Mouse (Mus musculus) forebrain, embryonic 10.5 days (tissue): ENCODE measurements at regions not wholly inside any gene's neighbourhood (a gene's known extent, or its start where the extent isn't known, plus 50 kb on each side); places are given as distances from the start of the nearest gene placed in this dataset.
A peak's percentile ranks its signal among the peaks of the same experiment; 100 is the strongest.

Experiments
- DNase-seq: peaks from one replicate; pipeline ENCODE4 v3.0.0-alpha.2; 2017; ENCODE audit warnings: low spot score; ENCODE audit errors: extremely low spot score
- H3K27ac ChIP-seq: fragments of 300-500 bp; sonication (generic); 2 replicates; pipeline ENCODE4 v1.5.1; 2016; ENCODE audit warnings: mild to moderate bottlenecking
- H3K27me3 ChIP-seq: fragments of 300-500 bp; sonication (generic); 2 replicates; pipeline ENCODE4 v1.6.1; 2016; ENCODE audit warnings: mild to moderate bottlenecking; ENCODE audit not compliant: poor library complexity, severe bottlenecking
- H3K36me3 ChIP-seq: fragments of 300-500 bp; sonication (generic); replicated peaks from 2 replicates; pipeline ENCODE4 v1.6.1; 2016; ENCODE audit warnings: mild to moderate bottlenecking, moderate library complexity
- H3K4me1 ChIP-seq: fragments of 300-500 bp; sonication (generic); 2 replicates; pipeline ENCODE4 v1.6.1; 2016
- H3K4me3 ChIP-seq: fragments of 300-500 bp; sonication (generic); 2 replicates; pipeline ENCODE4 v1.5.1; 2016; ENCODE audit warnings: mild to moderate bottlenecking, moderate library complexity
- H3K9me3 ChIP-seq: fragments of 300-500 bp; sonication (generic); 2 replicates; pipeline ENCODE4 v1.6.1; 2016; ENCODE audit warnings: mild to moderate bottlenecking, moderate library complexity
- WGBS: fragments of 180-500 bp; shearing (Covaris S2); methylation state at CpG from one replicate; pipeline ENCODE4 v1.1.7; 2016; 5-methylcytosine and 5-hydroxymethylcytosine counted together

- Histone ChIP-seq H3K27ac (no peak overlapping the region), H3K4me1 (peaks cover 19% of the 10 kb centered on the region)
Observed at GRCm38 (mm10) chr11:64752816-64753215, 226.0 kb upstream of the Elac2 start.

GRCm38 (mm10) chr11:64754076-64754475 lies 224.8 kb upstream of the Elac2 start:
- no peak overlapping the region for H3K4me3 ChIP-seq
- 84% methylated on average over 5 of the region's 5 CpGs for WGBS
- H3K9me3 ChIP-seq = no peaks in the 10 kb centered on the region
- peaks cover 19% of the 10 kb centered on the region for H3K4me1 ChIP-seq
- no peak for DNase-seq
- no peaks in the 10 kb centered on the region for H3K27me3 ChIP-seq
- H3K36me3 ChIP-seq = no peaks in the 10 kb centered on the region
- H3K27ac ChIP-seq = no peak overlapping the region

More at GRCm38 (mm10) chr11:64752816-64753215, 226.0 kb upstream of the Elac2 start:
- 67% methylated on average over 7 of the region's 7 CpGs for WGBS
- H3K4me3 ChIP-seq = no peak overlapping the region
- H3K27me3 ChIP-seq = no peaks in the 10 kb centered on the region
- H3K9me3 ChIP-seq = no peaks in the 10 kb centered on the region
- no peak for DNase-seq
- H3K36me3 ChIP-seq = no peaks in the 10 kb centered on the region

- Histone ChIP-seq H3K9me3 (no peaks in the 10 kb centered on the region), H3K4me3 (no peak overlapping the region), H3K36me3 (no peaks in the 10 kb centered on the region), H3K27ac (no peak overlapping the region), H3K4me1 (peaks cover 19% of the 10 kb centered on the region), H3K27me3 (no peaks in the 10 kb centered on the region)
- DNase-seq = no peak
- WGBS = 97% methylated on average over 1 of the region's 1 CpGs
Observed at GRCm38 (mm10) chr11:64755563-64755962, 223.3 kb upstream of the Elac2 start.

GRCm38 (mm10) chr11:64760626-64761025 lies 218.2 kb upstream of the Elac2 start:
- H3K27ac ChIP-seq = no peak overlapping the region
- no peak for DNase-seq
- WGBS = 90% methylated on average over 3 of the region's 3 CpGs

GRCm38 (mm10) chr11:64762755-64763154 lies 216.1 kb upstream of the Elac2 start:
- Histone ChIP-seq H3K4me1 (peaks cover 9% of the 10 kb centered on the region), H3K4me3 (no peak overlapping the region), H3K27me3 (no peaks in the 10 kb centered on the region), H3K36me3 (no peaks in the 10 kb centered on the region), H3K27ac (no peak overlapping the region), H3K9me3 (no peaks in the 10 kb centered on the region)
- no peak for DNase-seq
- 89% methylated on average over 3 of the region's 3 CpGs for WGBS

More at GRCm38 (mm10) chr11:64760626-64761025, 218.2 kb upstream of the Elac2 start:
- Histone ChIP-seq H3K9me3 (no peaks in the 10 kb centered on the region), H3K4me3 (no peak overlapping the region), H3K27me3 (no peaks in the 10 kb centered on the region), H3K4me1 (peaks cover 9% of the 10 kb centered on the region), H3K36me3 (no peaks in the 10 kb centered on the region)

- no peak overlapping the region for H3K27ac ChIP-seq
- H3K9me3 ChIP-seq = no peaks in the 10 kb centered on the region
- H3K4me1 ChIP-seq = peaks cover 9% of the 10 kb centered on the region
- no peaks in the 10 kb centered on the region for H3K27me3 ChIP-seq
- H3K4me3 ChIP-seq = no peak overlapping the region
- no peak for DNase-seq
- WGBS = 61% methylated on average over 6 of the region's 6 CpGs
- H3K36me3 ChIP-seq = no peaks in the 10 kb centered on the region
Observed at GRCm38 (mm10) chr11:64764056-64764455, 214.8 kb upstream of the Elac2 start.

GRCm38 (mm10) chr11:64776691-64777090 lies 202.1 kb upstream of the Elac2 start:
- no peaks in the 10 kb centered on the region for H3K27me3 ChIP-seq
- peaks cover 7% of the 10 kb centered on the region for H3K4me1 ChIP-seq
- no peaks in the 10 kb centered on the region for H3K36me3 ChIP-seq
- DNase-seq = no peak
- no peak overlapping the region for H3K27ac ChIP-seq
- H3K4me3 ChIP-seq = no peak overlapping the region
- no peaks in the 10 kb centered on the region for H3K9me3 ChIP-seq
- WGBS = 92% methylated on average over 5 of the region's 5 CpGs

- H3K9me3 ChIP-seq = no peaks in the 10 kb centered on the region
- no peaks in the 10 kb centered on the region for H3K36me3 ChIP-seq
- DNase-seq = peak; percentile 38
- H3K4me3 ChIP-seq = no peak overlapping the region
- H3K27me3 ChIP-seq = no peaks in the 10 kb centered on the region
- H3K27ac ChIP-seq = peak overlapping the region; percentile 56; the same call in 1 of the 2 replicates
- peaks cover 30% of the 10 kb centered on the region for H3K4me1 ChIP-seq
- 54% methylated on average over 21 of the region's 21 CpGs for WGBS
Observed at GRCm38 (mm10) chr11:64800246-64801121, 178.4 kb upstream of the Elac2 start.

GRCm38 (mm10) chr11:64801351-64801750 lies 177.5 kb upstream of the Elac2 start:
- no peak for DNase-seq
- H3K27ac ChIP-seq = 0 out of 2 replicates have a peak overlapping the region, but pooled peaks have one; percentile 25
- peaks cover 30% of the 10 kb centered on the region for H3K4me1 ChIP-seq
- no peaks in the 10 kb centered on the region for H3K9me3 ChIP-seq
- H3K36me3 ChIP-seq = no peaks in the 10 kb centered on the region
- no peaks in the 10 kb centered on the region for H3K27me3 ChIP-seq
- WGBS = 60% methylated on average over 10 of the region's 10 CpGs
- no peak overlapping the region for H3K4me3 ChIP-seq

- Histone ChIP-seq H3K9me3 (no peaks in the 10 kb centered on the region), H3K4me1 (peaks cover 16% of the 10 kb centered on the region), H3K36me3 (no peaks in the 10 kb centered on the region), H3K27me3 (no peaks in the 10 kb centered on the region), H3K4me3 (no peak overlapping the region), H3K27ac (no peak overlapping the region)
- DNase-seq = no peak
- WGBS = 75% methylated on average over 3 of the region's 3 CpGs
Observed at GRCm38 (mm10) chr11:64805567-64805966, 173.3 kb upstream of the Elac2 start.

- H3K4me3 ChIP-seq = no peak overlapping the region
- H3K27ac ChIP-seq = no peak overlapping the region
- 85% methylated on average over 6 of the region's 6 CpGs for WGBS
- no peak for DNase-seq
- no peaks in the 10 kb centered on the region for H3K27me3 ChIP-seq
- H3K36me3 ChIP-seq = no peaks in the 10 kb centered on the region
- peaks cover 7% of the 10 kb centered on the region; the same call in 1 of the 2 replicates for H3K4me1 ChIP-seq
- no peaks in the 10 kb centered on the region for H3K9me3 ChIP-seq
Observed at GRCm38 (mm10) chr11:64812408-64812807, 166.4 kb upstream of the Elac2 start.

GRCm38 (mm10) chr11:64829429-64829828 lies 149.4 kb upstream of the Elac2 start:
- peaks cover 10% of the 10 kb centered on the region; the same call in 1 of the 2 replicates for H3K27me3 ChIP-seq
- H3K4me3 ChIP-seq = no peak overlapping the region
- no peaks in the 10 kb centered on the region for H3K36me3 ChIP-seq
- 91% methylated on average over 5 of the region's 5 CpGs for WGBS
- peaks cover 22% of the 10 kb centered on the region for H3K4me1 ChIP-seq
- no peak for DNase-seq
- H3K27ac ChIP-seq = no peak overlapping the region
- H3K9me3 ChIP-seq = no peaks in the 10 kb centered on the region

GRCm38 (mm10) chr11:64832453-64832852 lies 146.4 kb upstream of the Elac2 start:
- Histone ChIP-seq H3K4me1 (peaks cover 24% of the 10 kb centered on the region), H3K9me3 (no peaks in the 10 kb centered on the region), H3K27me3 (peaks cover 10% of the 10 kb centered on the region; the same call in 1 of the 2 replicates), H3K36me3 (no peaks in the 10 kb centered on the region), H3K4me3 (no peak overlapping the region), H3K27ac (no peak overlapping the region)
- no peak for DNase-seq
- WGBS = 61% methylated on average over 5 of the region's 5 CpGs
